Mouse (Mus musculus) forebrain, embryonic 14.5 days (tissue): ENCODE results near the gene Sgms1. TPM values are rescaled to one million over a fixed set of nuclear protein-coding genes. Genes with fewer than 3 reads are reported as not detected.
"Not testable (repeated sequence)": the region's sequence is repeated elsewhere in the genome, so short reads cannot be mapped to it uniquely, and the experiment has no call there.

Source experiments
- ATAC-seq: fragments of 200-750 bp; cut with Nextera tagmentation; 2 replicates; pipeline ENCODE4 v1.8.0; 2017; ENCODE audit warnings: mild to moderate bottlenecking, moderate library complexity
- DNase-seq: peaks from one replicate; pipeline ENCODE4 v3.0.0-alpha.2; 2015; ENCODE audit warnings: low spot score
- H3K27ac ChIP-seq: fragments of 300-500 bp; sonication (generic); 2 replicates; pipeline ENCODE4 v1.5.1; 2014; ENCODE audit warnings: low read depth, mild to moderate bottlenecking, control low read depth, low read length, moderate library complexity
- H3K27me3 ChIP-seq: fragments of 300-500 bp; sonication (generic); replicated peaks from 2 replicates; pipeline ENCODE4 v1.6.1; 2014; ENCODE audit warnings: low read length, control low read depth, mixed read lengths; ENCODE audit not compliant: control insufficient read depth, insufficient read depth
- H3K36me3 ChIP-seq: fragments of 300-500 bp; sonication (generic); 2 replicates; pipeline ENCODE4 v1.6.1; 2014; ENCODE audit warnings: low read length, control low read depth; ENCODE audit not compliant: control insufficient read depth, insufficient read depth
- H3K4me1 ChIP-seq: fragments of 300-500 bp; sonication (generic); 2 replicates; pipeline ENCODE4 v1.6.1; 2014; ENCODE audit warnings: antibody characterized with exemption, low read length, control low read depth; ENCODE audit not compliant: control insufficient read depth, insufficient read depth
- H3K4me2 ChIP-seq: fragments of 300-500 bp; sonication (generic); 2 replicates; pipeline ENCODE4 v1.6.1; 2014; ENCODE audit warnings: mild to moderate bottlenecking, control low read depth, low read length
- H3K4me3 ChIP-seq: fragments of 300-500 bp; sonication (generic); 2 replicates; pipeline ENCODE4 v1.5.1; 2014; ENCODE audit warnings: low read depth, low read length, control low read depth
- H3K9ac ChIP-seq: fragments of 300-500 bp; sonication (generic); 2 replicates; pipeline ENCODE4 v1.6.1; 2014; ENCODE audit warnings: mild to moderate bottlenecking, low read length, control low read depth, moderate library complexity
- H3K9me3 ChIP-seq: fragments of 300-500 bp; sonication (generic); replicated peaks from 2 replicates; pipeline ENCODE4 v1.6.1; 2016; ENCODE audit warnings: low read length, control low read depth, mixed read lengths; ENCODE audit not compliant: control insufficient read depth
- WGBS: fragments of 180-500 bp; shearing (Covaris S2); extraction: QIAGEN DNeasy Blood & Tissue Kit; methylation state at CpG from one replicate; pipeline ENCODE4 v1.1.7; 2014; 5-methylcytosine and 5-hydroxymethylcytosine counted together
- polyA plus RNA-seq: library from polyadenylated mRNA; unstranded; fragments of >200 nt; fragmentation: Nextera tagmentation; extraction: Ambion mirVana; gene quantifications from 2 replicates; pipeline ENCODE4 v1.2.1, GENCODE M21; 2014

Gene Sgms1
- polyA plus RNA-seq, 1 experiment from 2014 or later: 5.9 TPM

- H3K4me1 ChIP-seq: no peaks in the 10 kb centered on the region
- no peaks in the 10 kb centered on the region for H3K9me3 ChIP-seq
- no peak for DNase-seq
- H3K36me3 ChIP-seq: no peaks in the 10 kb centered on the region
- H3K27me3 ChIP-seq: no peaks in the 10 kb centered on the region
- 87% methylated on average over 5 of the region's 5 CpGs for WGBS
- ATAC-seq: no peak
- H3K9ac ChIP-seq: no peak overlapping the region
- no peak overlapping the region for H3K4me3 ChIP-seq
- H3K4me2 ChIP-seq: no peak overlapping the region
- H3K27ac ChIP-seq: no peak overlapping the region
Observed at GRCm38 (mm10) chr19:32148710-32149109, 240.8 kb downstream of the Sgms1 start.

- Histone ChIP-seq H3K36me3 (no peaks in the 10 kb centered on the region), H3K4me3 (no peak overlapping the region), H3K27ac (no peak overlapping the region), H3K4me2 (no peak overlapping the region), H3K27me3 (no peaks in the 10 kb centered on the region), H3K9ac (no peak overlapping the region), H3K4me1 (no peaks in the 10 kb centered on the region), H3K9me3 (no peaks in the 10 kb centered on the region)
- WGBS: 89% methylated on average over 6 of the region's 6 CpGs
- DNase-seq (no peak), ATAC-seq (no peak)
Observed at GRCm38 (mm10) chr19:32142383-32142782, 247.1 kb downstream of the Sgms1 start.

DNA sequence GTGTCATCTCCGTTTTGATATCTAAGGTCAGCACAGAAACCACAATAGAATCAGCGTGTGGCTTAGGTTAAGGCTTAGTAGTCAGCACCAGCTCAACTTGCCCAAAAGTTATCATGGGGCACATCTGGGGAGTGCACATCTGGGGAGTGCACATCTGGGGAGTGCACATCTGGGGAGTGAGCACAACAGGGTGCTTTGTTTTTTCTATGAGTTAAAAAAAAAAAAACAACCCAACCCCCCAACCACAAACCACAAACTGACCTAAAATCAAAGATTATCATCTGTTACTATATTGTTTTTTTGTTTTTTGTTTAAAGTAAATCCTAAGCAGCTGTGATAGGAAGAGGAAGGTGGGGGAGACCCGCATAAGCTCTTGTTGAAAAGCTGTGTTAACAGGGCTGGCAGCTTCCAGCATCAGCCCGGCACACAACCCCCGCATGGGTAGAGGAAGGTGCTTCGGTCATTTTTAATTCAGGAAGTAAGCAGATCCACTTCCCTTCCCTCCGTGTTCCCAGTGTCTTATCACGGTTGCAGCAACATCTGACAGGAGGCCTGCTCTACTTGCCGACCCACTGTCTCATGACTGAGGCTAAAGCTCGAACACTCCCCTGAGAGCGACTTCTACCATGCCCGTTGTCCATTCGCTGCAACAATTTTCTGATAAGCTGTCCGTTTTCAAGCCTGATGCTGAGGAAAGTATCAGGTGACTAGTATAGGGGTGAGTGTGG lies 251.0 kb downstream of the Sgms1 start:
- Histone ChIP-seq H3K4me3 (no peak overlapping the region), H3K27ac (no peak overlapping the region)
- 87% methylated on average over 14 of the region's 14 CpGs for WGBS

GRCm38 (mm10) chr19:32137904-32138303 lies 251.6 kb downstream of the Sgms1 start:
- H3K27me3 ChIP-seq: no peaks in the 10 kb centered on the region
- H3K36me3 ChIP-seq: no peaks in the 10 kb centered on the region
- no peak overlapping the region for H3K9ac ChIP-seq
- ATAC-seq (no peak), DNase-seq (no peak)
- H3K4me2 ChIP-seq: no peak overlapping the region
- no peaks in the 10 kb centered on the region for H3K9me3 ChIP-seq
- no peak overlapping the region for H3K27ac ChIP-seq
- no peaks in the 10 kb centered on the region for H3K4me1 ChIP-seq
- 77% methylated on average over 5 of the region's 5 CpGs for WGBS
- H3K4me3 ChIP-seq: no peak overlapping the region

More for the DNA sequence above, 251.0 kb downstream of the Sgms1 start:
- Histone ChIP-seq H3K4me1 (no peaks in the 10 kb centered on the region), H3K36me3 (no peaks in the 10 kb centered on the region), H3K4me2 (no peak overlapping the region), H3K9me3 (no peaks in the 10 kb centered on the region), H3K27me3 (no peaks in the 10 kb centered on the region), H3K9ac (no peak overlapping the region)
- DNase-seq (no peak), ATAC-seq (no peak)

DNA sequence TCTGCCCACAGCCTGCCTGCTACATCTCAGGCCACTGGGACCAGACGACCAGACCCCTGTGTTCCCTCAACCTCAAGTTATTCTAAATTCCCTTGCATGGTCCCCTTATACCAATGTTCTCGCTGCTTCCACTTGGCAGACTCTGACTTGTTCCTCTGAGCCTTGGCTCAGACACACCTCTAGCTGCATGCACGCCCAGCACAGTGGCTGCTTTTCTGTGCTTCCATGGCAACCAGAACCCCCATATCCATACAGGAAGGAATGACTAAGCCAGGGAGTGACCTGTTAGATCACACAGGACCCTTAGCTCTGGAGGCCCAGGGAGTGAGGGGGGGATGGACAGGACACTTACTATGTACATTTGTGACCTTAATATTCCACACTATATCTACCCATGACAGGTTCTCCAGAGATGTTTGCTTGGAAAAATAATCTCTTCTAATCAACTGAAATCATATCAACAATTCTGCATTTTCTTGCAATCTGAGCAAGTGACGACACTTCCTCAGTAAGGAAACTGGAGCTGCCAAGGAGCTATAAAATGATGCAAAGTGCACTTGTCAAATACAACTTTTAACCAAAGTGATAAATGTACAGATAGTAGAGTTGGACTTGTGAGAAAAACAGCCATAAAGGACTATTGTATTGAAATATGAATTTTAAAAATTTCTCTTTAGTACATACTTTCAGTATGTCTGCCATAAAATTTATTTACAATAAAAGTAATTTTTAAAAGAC lies 252.5 kb downstream of the Sgms1 start:
- H3K9ac ChIP-seq: 0 out of 2 replicates have a peak overlapping the region, but pooled peaks have one; percentile 13
- DNase-seq: peak; percentile 23
- H3K4me2 ChIP-seq: no peak overlapping the region
- WGBS: 41% methylated on average over 4 of the region's 4 CpGs
- ATAC-seq: peak; percentile 48; the same call in 1 of the 2 replicates
- H3K27me3 ChIP-seq: no peaks in the 10 kb centered on the region
- no peaks in the 10 kb centered on the region for H3K9me3 ChIP-seq
- H3K36me3 ChIP-seq: no peaks in the 10 kb centered on the region
- no peaks in the 10 kb centered on the region for H3K4me1 ChIP-seq
- no peak overlapping the region for H3K27ac ChIP-seq
- no peak overlapping the region for H3K4me3 ChIP-seq

DNA sequence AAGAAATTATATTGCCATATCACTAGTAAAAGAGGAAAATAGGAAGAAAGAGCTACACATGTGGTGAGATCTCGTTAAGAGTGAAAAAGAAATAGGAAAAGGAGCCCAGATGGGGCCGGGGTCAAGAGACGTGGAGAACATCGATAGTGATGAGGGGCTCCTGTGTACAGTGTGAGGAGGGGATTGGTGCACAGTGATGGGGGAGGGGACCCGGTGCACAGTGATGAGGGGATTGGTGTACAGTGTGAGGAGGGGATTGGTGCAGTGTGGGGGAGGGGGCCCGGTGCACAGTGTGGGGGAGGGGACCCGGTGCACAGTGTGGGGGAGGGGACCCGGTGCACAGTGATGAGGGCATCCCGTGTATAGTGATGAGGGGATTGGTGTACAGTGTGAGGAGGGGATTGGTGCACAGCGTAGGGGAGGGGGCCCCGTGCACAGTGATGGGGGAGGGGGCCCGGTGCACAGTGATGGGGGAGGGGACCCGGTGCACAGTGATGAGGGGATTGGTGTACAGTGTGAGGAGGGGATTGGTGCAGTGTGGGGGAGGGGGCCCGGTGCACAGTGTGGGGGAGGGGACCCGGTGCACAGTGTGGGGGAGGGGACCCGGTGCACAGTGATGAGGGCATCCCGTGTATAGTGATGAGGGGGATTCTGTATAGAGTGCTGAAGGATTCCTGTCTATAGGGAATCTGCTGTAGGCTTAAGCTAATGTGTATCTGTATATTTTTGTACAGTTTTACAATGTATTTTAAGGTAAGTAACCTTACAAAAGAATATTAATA lies 257.6 kb downstream of the Sgms1 start:
- not testable (repeated sequence) for H3K4me3 ChIP-seq, H3K4me2 ChIP-seq, H3K27ac ChIP-seq, DNase-seq, H3K4me1 ChIP-seq, H3K9me3 ChIP-seq, H3K9ac ChIP-seq, H3K36me3 ChIP-seq, H3K27me3 ChIP-seq
- 88% methylated on average over 13 of the region's 17 CpGs for WGBS
- ATAC-seq: peak; percentile 22; the same call in 1 of the 2 replicates

DNA sequence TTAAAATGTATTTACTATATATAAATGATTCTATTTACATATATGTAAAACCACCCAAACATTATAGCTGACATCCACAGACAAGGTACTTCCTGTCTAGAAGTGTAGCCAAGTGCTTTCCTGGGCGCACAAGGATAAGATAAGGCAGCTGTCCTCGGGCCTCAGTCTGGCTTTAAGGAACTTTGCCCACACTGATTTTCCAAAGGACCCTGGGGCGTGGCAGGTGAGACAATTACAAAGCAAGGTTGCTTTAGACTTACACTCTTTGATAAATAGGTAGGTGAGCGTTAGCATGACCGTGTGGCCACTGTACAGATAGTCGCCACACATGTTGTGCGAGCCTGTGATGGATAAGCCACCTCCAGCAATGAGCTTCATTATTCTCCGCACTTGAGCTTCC lies 260.2 kb downstream of the Sgms1 start:
- H3K9me3 ChIP-seq: no peaks in the 10 kb centered on the region
- H3K4me2 ChIP-seq: no peak overlapping the region
- no peaks in the 10 kb centered on the region for H3K36me3 ChIP-seq
- H3K4me1 ChIP-seq: no peaks in the 10 kb centered on the region
- no peak overlapping the region for H3K27ac ChIP-seq
- WGBS: 92% methylated on average over 8 of the region's 8 CpGs
- no peak for ATAC-seq
- H3K9ac ChIP-seq: no peak overlapping the region
- no peaks in the 10 kb centered on the region for H3K27me3 ChIP-seq
- H3K4me3 ChIP-seq: no peak overlapping the region
- no peak for DNase-seq

GRCm38 (mm10) chr19:32127180-32127850 lies 262.2 kb downstream of the Sgms1 start:
- WGBS: 80% methylated on average over 10 of the region's 10 CpGs
- H3K4me1 ChIP-seq: no peaks in the 10 kb centered on the region
- DNase-seq (peak; percentile 13), ATAC-seq (0 out of 2 replicates have a peak, but pooled peaks have one; percentile 31)
- no peak overlapping the region for H3K4me3 ChIP-seq
- H3K27me3 ChIP-seq: no peaks in the 10 kb centered on the region
- no peak overlapping the region for H3K4me2 ChIP-seq
- no peak overlapping the region for H3K9ac ChIP-seq
- no peaks in the 10 kb centered on the region for H3K9me3 ChIP-seq
- H3K27ac ChIP-seq: no peak overlapping the region
- H3K36me3 ChIP-seq: no peaks in the 10 kb centered on the region
